Mouse (Mus musculus) gastrocnemius, postnatal 14 days (tissue): ENCODE data around the gene Camk1. TPM values are rescaled to one million over a fixed set of nuclear protein-coding genes. Genes with fewer than 3 reads are reported as not detected.
A peak's percentile ranks its signal among the peaks of the same experiment; 100 is the strongest.
"Not testable (repeated sequence)": the region's sequence is repeated elsewhere in the genome, so short reads cannot be mapped to it uniquely, and the experiment has no call there.

Experiments
- DNase-seq: peaks from one replicate; pipeline ENCODE4 v3.0.0; 2021; ENCODE audit warnings: mixed read lengths
- intact Hi-C: fragments of 180-260 bp; cut with DNase I; formaldehyde crosslinking; loops from one replicate; pipeline ENCODE4 v1.15.1; 2025; ENCODE audit warnings: low total_unique reads
- total RNA-seq, 2 experiments: library from RNA; stranded (reverse); gene quantifications; 2 replicates each; pipeline ENCODE4 v1.2.3; 2021

Gene Camk1
- total RNA-seq, 2 experiments from 2014 or later, result 28.7 to 31.9 TPM

DNA sequence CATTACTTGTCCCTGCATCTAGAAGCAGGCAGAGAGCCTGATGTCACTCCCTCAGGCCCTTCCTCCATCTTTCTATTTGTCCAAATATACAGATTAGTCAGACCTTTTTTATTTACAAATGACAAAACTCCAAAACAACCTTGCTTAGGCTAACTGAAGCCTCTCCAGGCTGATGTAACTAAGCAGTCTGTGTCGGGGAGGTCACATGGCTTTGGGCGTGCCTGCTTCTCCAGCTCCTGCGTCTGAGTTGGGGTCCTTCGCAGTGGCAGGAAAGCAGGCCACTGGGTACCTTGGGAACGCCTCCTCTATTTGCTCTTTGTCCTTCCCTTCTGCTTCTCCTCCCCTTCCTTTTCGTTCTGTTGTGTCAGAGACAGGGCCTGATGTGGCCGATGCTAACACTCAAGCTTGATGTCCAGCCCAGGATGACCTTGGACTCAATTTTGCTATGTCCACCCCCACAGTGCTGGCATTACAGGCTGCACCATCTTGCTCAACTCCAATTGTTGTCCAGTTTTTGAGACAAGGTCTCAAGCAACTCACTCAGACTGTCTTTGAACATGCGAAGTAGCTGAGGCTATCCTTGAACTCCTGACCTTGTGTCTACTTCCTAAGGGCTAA lies 20.8 kb upstream of the Camk1 start:
- DNase-seq, result no peak
- intact Hi-C loops, result no loop called here

DNA sequence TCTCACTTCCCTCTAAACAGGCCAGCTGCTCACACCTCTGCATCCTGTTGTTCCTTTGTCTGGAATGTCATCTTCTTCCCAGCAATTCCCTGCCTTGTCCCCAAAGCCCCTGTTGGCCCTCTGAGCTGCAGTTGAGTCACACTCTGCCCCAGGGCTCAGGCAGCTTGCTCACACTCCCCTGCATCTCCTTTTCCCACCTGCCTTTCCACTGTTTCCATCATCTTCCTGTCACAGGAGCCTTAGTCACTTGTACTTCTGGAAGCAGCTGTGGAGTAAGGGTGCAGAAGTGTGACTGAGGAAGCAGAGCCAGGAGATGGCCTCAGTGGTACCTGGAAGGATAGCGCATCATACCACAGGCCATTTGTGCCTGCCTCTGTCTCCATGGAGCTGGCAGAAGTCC lies 18.5 kb upstream of the Camk1 start:
- DNase-seq, result no peak
- intact Hi-C loops, result no loop called here

DNA sequence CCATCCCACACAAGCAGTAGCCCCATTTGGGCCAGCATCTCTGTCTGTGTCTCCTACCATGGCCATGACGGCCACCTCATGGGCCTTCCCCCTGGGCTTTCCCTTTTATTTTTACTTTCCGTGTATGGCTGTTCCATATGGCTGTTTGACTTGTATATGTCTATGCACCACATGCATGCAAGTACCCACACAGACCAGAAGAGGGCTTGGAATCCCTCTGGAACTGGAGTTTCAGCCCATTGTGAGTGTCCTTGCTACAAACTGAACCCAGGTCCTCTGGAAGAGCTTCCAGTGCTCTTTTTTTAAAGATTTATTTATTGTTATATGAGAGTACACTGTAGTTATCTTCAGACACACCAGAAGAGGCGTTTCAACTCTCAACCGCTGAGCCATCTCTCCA lies 17.7 kb upstream of the Camk1 start:
- no peak for DNase-seq
- intact Hi-C loops, result no loop called here

DNA sequence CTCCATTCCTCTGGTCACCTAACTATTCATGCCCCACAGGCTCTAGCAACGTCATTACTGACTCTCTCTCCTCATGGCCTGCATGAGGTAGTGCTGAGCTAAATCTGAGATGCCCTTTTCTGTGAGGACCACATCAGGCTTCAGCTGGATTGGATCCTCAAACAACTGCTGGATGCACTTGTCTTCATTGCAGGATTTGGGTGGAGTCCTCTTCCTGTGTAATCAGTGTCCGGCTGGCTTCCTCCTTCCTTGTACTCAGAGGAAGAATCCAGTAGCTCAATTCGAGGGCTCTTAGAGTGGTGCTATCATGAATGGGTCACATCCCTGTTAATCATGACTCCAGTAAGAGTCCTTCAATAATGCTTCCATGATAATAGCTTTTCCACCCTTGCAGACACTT lies 9.9 kb upstream of the Camk1 start:
- intact Hi-C loops, result no loop called here
- DNase-seq, result no peak

DNA sequence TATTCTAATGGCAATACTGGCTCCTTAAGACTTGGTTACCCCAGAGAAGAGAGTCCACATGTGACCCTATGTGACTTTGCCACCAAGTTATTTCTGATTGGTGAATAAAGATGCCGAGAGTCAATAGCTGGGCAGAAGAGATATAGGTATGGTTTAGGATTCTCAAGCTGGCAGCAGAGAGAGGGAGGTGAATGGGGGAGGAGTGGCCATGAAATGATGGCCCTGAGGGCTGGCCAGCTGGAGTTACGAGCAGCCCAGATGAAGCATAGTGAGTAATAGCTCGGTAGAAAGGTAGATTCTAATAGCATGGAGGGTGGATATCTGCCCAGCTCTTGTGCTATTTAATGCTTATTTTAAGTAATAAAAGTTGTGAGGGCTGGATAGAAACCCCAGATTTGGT lies 9.0 kb upstream of the Camk1 start:
- no peak for DNase-seq
- intact Hi-C loops, result no loop called here

DNA sequence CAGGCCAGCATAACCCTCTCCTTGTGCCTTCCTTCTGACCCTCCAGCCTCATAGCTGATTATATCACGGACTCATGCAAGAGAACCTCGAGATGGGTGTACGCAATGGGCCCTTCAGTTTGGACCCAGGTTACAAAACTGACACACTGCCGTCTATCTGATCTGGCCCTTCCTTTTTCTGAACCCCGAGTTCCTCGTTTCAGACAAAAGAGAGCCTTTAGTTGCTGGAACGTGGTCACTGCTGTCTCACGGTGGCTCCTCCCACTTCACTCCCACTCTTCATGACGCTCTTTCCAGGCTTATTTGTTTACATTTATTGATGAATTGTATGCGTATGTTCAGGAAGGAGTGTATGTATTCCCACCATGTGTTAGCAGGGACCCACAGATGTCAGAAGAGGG lies 7.9 kb upstream of the Camk1 start:
- intact Hi-C loops, result no loop called here
- no peak for DNase-seq

DNA sequence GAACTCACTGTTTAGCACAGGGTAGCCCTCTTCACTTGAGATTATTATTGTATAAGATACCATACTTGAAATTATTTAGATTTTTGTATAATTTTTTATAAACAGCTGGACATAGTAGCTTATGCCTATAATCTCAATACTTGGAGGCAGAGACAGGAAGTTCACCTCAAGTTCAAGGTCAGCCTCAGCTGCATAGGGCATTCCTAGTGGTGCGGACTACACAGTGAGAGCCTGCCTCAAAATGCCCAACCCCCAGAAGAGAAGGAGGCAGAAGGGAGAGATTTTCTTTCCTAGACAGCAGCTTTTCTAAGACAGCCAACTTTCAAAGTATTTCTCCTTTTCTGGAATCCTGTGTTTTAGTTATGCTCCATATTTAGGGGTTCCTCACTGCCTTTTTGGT lies 7.4 kb upstream of the Camk1 start:
- no peak for DNase-seq
- intact Hi-C loops, result no loop called here

DNA sequence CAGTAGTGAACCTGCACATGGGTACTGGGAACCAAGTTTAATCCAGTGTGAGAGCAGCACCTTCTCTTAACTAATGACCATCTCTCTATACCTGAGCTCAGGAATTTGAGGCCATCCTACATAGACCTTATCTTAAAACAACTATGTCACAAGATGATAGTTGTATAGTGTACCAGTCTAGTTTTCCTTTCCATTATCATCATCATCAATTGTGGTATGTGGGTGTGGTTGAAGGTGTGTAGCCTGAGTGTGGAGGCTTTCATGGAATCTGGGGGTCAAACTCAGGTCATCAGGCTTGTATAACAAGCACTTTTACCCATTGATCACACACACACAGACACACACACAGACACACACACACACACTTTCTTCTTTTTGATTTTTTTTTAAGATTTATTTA lies 6.8 kb upstream of the Camk1 start:
- intact Hi-C loops, result no loop called here
- DNase-seq, result no peak

DNA sequence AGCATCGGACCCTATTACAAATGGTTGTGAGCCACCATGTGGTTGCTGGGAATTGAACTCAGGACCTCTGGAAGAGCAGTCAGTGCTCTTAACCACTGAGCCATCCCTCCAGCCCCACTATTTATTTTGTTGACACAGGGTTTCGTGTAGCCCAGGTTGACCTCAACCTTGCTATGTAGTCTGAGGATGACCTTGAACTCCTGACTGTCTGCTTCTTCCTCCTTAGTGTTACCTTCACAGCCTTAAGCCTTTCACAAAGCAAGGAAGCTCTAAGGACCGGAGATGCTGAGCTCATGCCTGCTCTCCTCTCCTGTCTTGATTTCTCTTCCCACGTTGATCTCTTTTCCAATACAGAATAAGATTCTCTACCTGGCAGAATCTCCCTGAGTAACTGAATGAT lies 3.1 kb upstream of the Camk1 start:
- no peak for DNase-seq
- intact Hi-C loops, result no loop called here

DNA sequence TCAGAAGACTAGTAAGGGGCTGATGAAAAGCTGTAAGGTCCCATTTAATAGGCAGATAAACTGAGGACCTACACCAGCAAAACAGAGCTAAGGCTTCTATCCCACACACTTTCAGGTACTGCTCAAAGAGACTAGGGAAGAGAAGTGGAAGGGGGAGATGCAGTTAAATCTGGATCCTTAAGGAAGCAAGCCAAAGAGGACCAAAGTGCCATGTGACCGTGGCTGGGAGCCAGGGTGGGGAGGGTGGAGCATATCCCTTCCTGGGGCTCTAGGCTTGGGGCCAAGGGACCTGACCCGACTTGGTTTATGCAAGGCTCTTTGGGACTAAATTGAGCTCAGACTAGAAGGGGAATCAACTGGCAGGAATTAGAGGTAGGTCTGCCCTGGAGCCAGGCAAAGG lies 537 bp upstream of the Camk1 start:
- intact Hi-C loops, result no loop called here
- DNase-seq, result peak; percentile 74

DNA sequence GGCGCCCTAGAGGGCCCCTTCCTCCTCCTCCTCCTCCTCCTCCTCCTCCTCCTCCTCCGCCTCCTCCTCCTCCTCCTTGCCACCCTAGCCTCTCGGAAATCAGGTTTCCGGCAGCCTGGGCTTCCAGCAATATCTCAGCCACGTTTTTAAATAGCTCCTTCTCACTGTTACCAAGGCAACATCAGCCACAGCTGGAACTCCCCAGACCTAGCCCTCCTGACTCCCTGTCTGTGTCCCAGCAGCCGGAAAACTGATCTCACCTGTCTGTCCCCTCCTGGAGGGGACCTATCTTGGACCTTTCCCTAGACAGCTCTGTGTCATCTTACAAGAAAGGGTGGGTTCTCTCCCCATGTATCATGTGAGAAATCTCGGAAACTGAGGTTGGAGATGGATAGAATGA lies 1.5 kb downstream of the Camk1 start:
- DNase-seq, result no peak
- intact Hi-C loops, result no loop called here

DNA sequence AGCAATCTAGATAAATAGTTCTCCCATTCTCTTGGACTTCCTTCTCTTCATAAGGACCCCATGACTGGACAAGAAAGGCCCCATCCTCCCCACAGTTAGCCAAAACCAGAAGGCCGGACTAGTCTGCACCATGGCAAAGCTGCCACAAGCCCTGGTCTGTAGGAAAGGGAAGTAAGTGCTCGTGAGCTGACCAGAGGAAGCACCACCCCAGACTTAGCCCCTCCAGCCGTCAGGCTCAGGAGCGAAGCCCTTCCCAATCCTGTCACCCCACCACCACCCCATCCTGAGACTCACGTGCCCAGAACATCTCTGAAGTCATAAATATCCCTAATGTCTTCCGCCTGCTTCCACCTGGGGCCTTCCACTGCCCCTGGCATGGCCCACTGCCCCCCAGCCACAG lies 2.2 kb downstream of the Camk1 start:
- intact Hi-C loops, result no loop called here

DNA sequence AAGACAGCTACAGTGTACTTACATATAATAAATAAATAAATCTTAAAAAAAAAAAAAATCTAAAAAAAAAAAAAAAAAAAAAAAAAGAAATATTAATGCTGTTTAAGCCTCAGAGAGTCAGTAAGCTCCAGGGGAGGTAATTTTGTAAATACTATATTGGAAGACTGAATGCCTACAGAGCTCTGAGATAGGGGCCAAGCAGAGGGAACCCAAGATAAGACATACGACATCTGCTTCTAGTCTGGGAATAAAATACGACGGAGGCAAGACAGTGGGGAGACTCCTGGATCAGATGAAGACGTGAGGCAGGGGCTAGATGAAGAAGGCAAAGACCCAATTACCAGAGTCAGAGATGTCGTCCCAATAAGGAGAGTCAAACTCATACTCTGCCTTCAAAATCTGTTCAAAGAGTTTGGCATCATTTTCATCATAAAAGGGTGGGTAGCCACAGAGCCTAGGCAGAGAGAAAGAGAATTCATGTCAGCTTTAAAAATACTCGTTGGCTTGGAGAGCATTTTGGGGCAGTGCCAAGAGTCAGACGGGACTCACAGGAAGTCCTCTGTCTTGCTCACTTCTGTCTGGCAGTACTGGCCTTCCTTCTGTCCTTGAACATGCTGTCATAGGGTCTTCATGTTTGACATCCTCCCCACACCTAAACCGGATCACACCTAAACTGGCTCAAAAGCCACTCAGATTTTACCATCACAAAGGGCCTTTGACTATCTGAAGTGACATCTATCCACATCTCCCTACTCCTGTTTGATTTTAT lies 6.7 kb downstream of the Camk1 start:
- intact Hi-C loops, result no loop called here
- DNase-seq, result no peak

More for the DNA sequence above, 2.2 kb downstream of the Camk1 start:
- DNase-seq, result no peak

DNA sequence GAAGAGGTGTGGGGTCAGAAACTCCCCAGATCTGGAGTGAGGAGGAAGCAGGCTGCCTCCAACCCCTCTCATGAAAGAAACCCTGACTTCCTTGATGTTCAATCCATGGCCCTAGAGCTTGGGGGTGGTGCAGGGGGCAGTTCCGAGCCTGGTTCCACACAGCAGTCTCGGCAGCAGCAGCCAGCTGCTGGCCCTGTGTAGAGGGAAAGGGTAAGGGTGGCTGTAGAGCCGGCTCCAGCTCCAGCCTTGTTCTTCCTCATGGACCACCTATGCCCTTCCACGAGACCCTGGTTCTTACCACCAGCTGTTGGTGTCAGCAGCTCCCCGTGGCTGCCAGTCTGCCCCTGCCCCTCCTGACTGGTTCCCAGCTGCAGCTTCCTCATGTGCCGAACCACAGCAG lies 9.6 kb downstream of the Camk1 start:
- intact Hi-C loops, result no loop called here
- no peak for DNase-seq

DNA sequence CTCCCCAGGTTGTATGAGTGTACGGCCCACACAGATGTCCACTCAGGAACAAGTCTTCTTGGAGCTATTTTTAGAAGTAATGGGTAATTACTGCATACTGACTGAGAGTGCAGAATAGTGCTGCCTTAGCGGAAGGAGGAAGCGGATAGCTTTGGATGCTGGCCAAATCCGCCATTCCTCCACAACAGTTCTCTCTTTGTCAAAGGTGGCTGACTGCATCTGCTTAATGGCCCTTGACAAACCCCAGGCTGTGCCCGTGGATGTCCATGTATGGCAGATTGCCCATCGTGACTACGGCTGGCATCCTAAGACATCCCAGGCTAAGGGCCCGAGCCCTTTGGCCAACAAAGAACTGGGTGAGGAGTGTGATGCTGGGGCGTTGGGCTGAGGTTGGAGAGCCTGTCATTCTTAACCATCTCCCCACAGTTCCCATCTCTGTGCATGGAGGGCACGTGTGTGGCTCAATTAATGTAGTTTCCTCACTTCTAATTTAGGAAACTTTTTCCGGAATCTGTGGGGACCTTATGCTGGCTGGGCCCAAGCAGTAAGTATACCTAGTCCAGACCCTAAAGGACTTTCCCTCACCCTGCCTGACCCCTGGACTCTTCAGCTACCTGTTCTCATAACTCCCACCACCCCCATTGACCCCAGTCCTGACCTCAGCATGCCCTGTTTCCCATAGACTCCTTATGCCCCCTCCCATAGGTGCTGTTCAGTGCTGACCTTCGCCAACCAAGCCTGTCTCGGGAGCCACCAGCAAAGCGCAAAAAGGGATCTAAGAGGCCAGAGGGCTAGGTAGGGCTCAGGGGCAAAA lies 10.4 kb downstream of the Camk1 start:
- intact Hi-C loops, result no loop called here
- DNase-seq, result peak; percentile 64

DNA sequence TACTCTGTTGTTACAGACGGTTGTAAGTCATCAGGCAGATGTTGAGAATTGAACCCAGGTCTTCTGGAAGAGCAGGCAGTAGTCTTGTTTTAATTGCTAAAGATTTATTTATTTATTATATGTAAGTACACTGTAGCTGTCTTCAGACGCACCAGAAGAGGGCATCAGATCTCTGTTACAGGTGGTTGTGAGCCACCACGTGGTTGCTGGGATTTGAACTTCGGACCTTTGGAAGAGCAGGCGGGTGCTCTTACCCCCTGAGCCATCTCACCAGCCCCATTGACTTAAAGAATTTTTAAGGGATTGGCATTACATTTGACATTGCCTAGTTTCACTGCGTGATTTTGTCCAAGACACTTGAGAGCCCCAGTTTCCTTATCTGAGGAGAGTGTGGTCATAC lies 11.1 kb downstream of the Camk1 start:
- DNase-seq, intact Hi-C loops: not testable (repeated sequence)

DNA sequence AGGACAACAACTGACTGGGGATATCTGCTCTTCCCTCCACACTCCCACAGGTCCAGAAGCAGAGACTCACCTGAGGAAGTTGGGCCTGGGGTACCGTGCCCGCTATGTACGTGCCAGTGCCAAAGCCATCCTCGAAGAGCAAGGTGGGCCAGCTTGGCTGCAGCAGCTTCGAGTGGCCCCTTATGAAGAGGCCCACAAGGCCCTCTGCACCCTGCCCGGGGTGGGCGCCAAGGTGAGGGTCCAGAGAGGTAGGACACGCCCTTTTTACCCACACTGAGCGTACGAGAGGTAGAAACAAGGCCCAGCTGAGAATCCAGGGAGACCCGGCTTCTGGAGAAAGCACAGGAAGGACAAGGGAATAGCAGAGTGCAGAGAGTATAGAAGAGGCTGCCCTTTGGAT lies 12.1 kb downstream of the Camk1 start:
- intact Hi-C loops, result no loop called here
- DNase-seq, result no peak

DNA sequence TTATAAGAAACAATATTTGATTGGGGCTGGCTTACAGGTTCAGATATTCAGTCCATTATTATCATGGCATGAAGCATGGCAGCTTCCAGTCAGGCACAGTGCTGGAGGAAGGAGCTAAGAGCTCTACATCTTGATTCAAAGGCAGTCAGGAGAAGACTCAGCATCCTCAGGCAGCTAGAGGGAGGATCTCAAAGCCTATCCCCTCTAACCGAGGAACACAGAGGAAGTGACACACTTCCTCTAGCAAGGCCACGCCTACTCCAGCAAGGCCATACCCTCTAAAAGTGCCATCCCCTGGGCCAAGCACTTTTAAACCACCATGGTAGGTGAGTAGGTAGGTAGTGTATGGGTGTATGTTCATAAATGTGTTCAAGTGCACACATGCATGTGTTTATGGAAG lies 13.2 kb downstream of the Camk1 start:
- intact Hi-C loops, result no loop called here
- DNase-seq, result no peak

DNA sequence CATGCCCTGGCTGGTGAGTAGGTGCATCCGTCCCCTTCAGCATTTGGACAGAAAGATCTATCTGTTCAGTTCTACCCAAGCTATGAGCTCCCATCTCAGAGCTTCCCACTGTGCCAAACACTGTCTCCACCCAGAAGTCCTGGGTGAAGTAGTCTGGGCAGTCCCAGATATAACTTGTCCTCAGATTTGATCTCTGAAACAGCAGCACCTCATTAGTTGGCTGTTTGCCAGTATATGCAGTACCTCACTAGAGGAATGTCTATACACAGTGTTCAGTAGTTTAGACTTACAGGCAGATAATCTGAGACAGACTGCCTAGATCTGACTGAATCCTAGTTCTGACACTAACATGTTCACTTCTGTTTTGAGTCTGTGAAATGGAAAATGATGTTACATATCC lies 14.4 kb downstream of the Camk1 start:
- DNase-seq, result no peak
- intact Hi-C loops, result no loop called here

DNA sequence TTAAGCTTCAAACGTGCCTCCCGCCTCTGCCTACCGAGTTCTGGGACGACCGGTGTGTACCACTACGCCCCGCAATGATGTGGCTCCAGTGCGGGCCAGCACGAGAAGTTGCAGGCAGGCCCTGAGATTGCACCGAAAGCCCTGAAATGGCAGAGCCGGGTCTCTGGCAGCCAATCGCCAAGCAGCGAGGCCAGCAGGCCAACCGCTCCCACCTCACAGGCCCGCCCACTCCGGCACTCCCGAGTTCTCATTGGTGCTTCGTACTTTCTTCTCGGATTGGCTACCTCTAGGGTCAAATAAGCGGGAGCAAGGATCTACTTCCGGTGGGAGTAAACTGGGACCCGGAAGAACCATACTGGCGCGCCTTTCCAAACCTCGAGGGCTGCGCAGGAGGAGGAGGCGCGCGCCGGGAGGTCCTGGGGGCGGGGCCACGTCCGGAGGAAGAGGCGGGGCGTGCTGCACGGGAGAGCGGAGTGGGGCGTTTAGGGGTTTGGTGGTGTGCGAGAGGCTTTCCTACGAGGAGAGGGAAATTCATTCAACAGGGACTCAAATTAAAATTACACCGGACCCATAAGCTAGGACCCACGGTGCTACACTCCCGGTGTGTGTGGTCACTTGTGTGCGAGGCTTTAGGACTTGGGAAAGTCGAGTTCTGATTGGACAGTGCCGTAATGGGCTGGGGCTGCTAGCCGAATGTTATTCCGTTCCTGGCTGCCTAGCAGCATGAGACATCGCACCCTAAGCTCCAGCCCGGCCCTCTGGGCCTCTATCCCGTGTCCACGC lies 17.1 kb downstream of the Camk1 start, which contains the start of gene Ogg1:
Gene Ogg1 (plus strand): TSS at position 440 of the 783 bp plus-strand sequence.
- intact Hi-C loops, result no loop called here
- peak; percentile 98 for DNase-seq
